ENCODE assay signal across 9 mouse cellular contexts in genomic region chr6:48024330-48024993, GRCm38 (mm10). TPM values are rescaled to one million over a fixed set of nuclear protein-coding genes. Genes with fewer than 3 reads are reported as not detected.
DNase-seq lines count a peak whose midpoint lies in the region; ATAC-seq lines count a peak whose summit lies in the region.
"Had no signal": no experiment of that assay in that cellular context is flagged by ENCODE, and none has a peak within 500 bp of the region (broad histone marks: within the 10 kb centered on the region; RNA-seq: fewer than 3 reads in every experiment).

No protein-coding gene starts in this region.

- H3K27ac ChIP-seq in hindbrain, embryonic 15.5 days (replicated peaks), result no peak overlapping the region
- H3K27ac ChIP-seq: stomach, embryonic 15.5 days had no signal

- DNase-seq in cerebellum, adult 11 months, result peak; percentile 45
- DNase-seq in right cerebral cortex, postnatal 4 days, result peak; percentile 32
- no peak for DNase-seq in right cerebral cortex, postnatal 14 days
- DNase-seq in yolk sac, embryonic 10.5 days (ENCODE audit: low spot score), result peak; percentile 22
- DNase-seq in heart, postnatal 4 days, result no peak

- H3K9me3 ChIP-seq in hindbrain, embryonic 15.5 days, result peaks cover 21% of the 10 kb centered on the region

- peaks cover 67% of the 10 kb centered on the region for H3K36me3 ChIP-seq in hindbrain, embryonic 15.5 days

- H3K4me3 ChIP-seq in hindbrain, embryonic 15.5 days, result no peak overlapping the region
- H3K4me3 ChIP-seq: stomach, embryonic 15.5 days had no signal

- H3K4me1 ChIP-seq in hindbrain, embryonic 15.5 days (replicated peaks), result 0 out of 2 replicates have a peak, but pooled peaks cover 6% of the 10 kb centered on the region
- H3K4me1 ChIP-seq: stomach, embryonic 15.5 days had no signal

- WGBS in hindbrain, embryonic 15.5 days, result 76% methylated on average over 43 of the region's 43 CpGs

- H3K4me2 ChIP-seq in hindbrain, embryonic 15.5 days, result no peak overlapping the region
- H3K4me2 ChIP-seq: stomach, embryonic 15.5 days had no signal

- H3K9ac ChIP-seq in hindbrain, embryonic 15.5 days, result no peak overlapping the region
- H3K9ac ChIP-seq: stomach, embryonic 15.5 days had no signal

- H3K27me3 ChIP-seq in hindbrain, embryonic 15.5 days, result no peaks in the 10 kb centered on the region
- H3K27me3 ChIP-seq: stomach, embryonic 15.5 days had no signal

- ATAC-seq in cerebellum, adult (ENCODE audit: insufficient number of reproducible peaks, low FRiP score, low TSS enrichment), result no peak
- peak; percentile 40; the same call in 1 of the 2 replicates for ATAC-seq in hindbrain, embryonic 15.5 days (ENCODE audit: low FRiP score, low read depth)
- ATAC-seq in frontal cortex, adult (ENCODE audit: low TSS enrichment), result no peak

RNA-seq across cellular contexts. Expression of gene Zfp777, which starts 24.2 kb away (rescaled TPM):
- polyA plus RNA-seq in hindbrain, embryonic 15.5 days (2015; fragmentation: Nextera tagmentation; extraction: Ambion mirVana), result 14.7 and 14.8 TPM in 2 replicates
- total RNA-seq in heart, postnatal 4 days (2021), result 10 to 100 TPM; 19.7 to 21.0 TPM

Comparison
In these comparisons a context has a peak if more than half of its experiments do, and no peak if none do; other contexts are left out.
1. DNase-seq: peak in cerebellum, adult 11 months (single experiment), right cerebral cortex, postnatal 4 days (single experiment) and yolk sac, embryonic 10.5 days (single experiment); none in right cerebral cortex, postnatal 14 days (single experiment) and heart, postnatal 4 days (single experiment).